Mouse (Mus musculus) kidney, embryonic 16.5 days (tissue): ENCODE measurements around the gene Ralgds. TPM values are rescaled to one million over a fixed set of nuclear protein-coding genes. Genes with fewer than 3 reads are reported as not detected.
"Not testable (repeated sequence)": the region's sequence is repeated elsewhere in the genome, so short reads cannot be mapped to it uniquely, and the experiment has no call there.

Source experiments
- ATAC-seq: fragments of 200-750 bp; cut with Nextera tagmentation; 2 replicates; pipeline ENCODE4 v1.8.0; 2017; ENCODE audit warnings: moderate TSS enrichment; ENCODE audit not compliant: low FRiP score, low TSS enrichment
- H3K27ac ChIP-seq: fragments of 300-500 bp; sonication (generic); 2 replicates; pipeline ENCODE4 v1.5.1; 2014; ENCODE audit warnings: low read length
- H3K27me3 ChIP-seq: fragments of 300-500 bp; sonication (generic); 2 replicates; pipeline ENCODE4 v1.6.1; 2014; ENCODE audit warnings: low read length, control low read depth, mixed read lengths; ENCODE audit not compliant: insufficient read depth
- H3K36me3 ChIP-seq: fragments of 300-500 bp; sonication (generic); 2 replicates; pipeline ENCODE4 v1.6.1; 2014; ENCODE audit warnings: low read length, control low read depth, mixed read lengths; ENCODE audit not compliant: insufficient read depth
- H3K4me1 ChIP-seq: fragments of 300-500 bp; sonication (generic); 2 replicates; pipeline ENCODE4 v1.6.1; 2014; ENCODE audit warnings: low read length, control low read depth, mixed read lengths; ENCODE audit not compliant: insufficient read depth
- H3K4me2 ChIP-seq: fragments of 300-500 bp; sonication (generic); replicated peaks from 2 replicates; pipeline ENCODE4 v1.6.1; 2014; ENCODE audit warnings: low read depth, low read length
- H3K4me3 ChIP-seq: fragments of 300-500 bp; sonication (generic); 2 replicates; pipeline ENCODE4 v1.5.1; 2014; ENCODE audit warnings: mild to moderate bottlenecking, low read length
- H3K9ac ChIP-seq: fragments of 300-500 bp; sonication (generic); replicated peaks from 2 replicates; pipeline ENCODE4 v1.6.1; 2014; ENCODE audit warnings: low read length
- H3K9me3 ChIP-seq: fragments of 300-500 bp; sonication (generic); 2 replicates; pipeline ENCODE4 v1.6.1; 2016; ENCODE audit warnings: low read length, control low read depth
- WGBS: fragments of 180-500 bp; shearing (Covaris S2); extraction: QIAGEN DNeasy Blood & Tissue Kit; methylation state at CpG from one replicate; pipeline ENCODE4 v1.1.7; 2014; 5-methylcytosine and 5-hydroxymethylcytosine counted together
- polyA plus RNA-seq: library from polyadenylated mRNA; unstranded; fragments of >200 nt; fragmentation: Nextera tagmentation; extraction: Ambion mirVana; gene quantifications from 2 replicates; pipeline ENCODE4 v1.2.1, GENCODE M21; 2015

The Ralgds gene
- polyA plus RNA-seq, 1 experiment from 2014 or later: 28.7 TPM

GRCm38 (mm10) chr2:28502987-28503386 is 9.9 kb upstream of the Ralgds start:
- H3K9me3 ChIP-seq: no peaks in the 10 kb centered on the region
- no peaks in the 10 kb centered on the region for H3K4me1 ChIP-seq
- H3K4me3 ChIP-seq: no peak overlapping the region
- H3K27ac ChIP-seq: no peak overlapping the region
- H3K36me3 ChIP-seq: no peaks in the 10 kb centered on the region
- H3K9ac ChIP-seq: no peak overlapping the region
- ATAC-seq: no peak
- no peaks in the 10 kb centered on the region for H3K27me3 ChIP-seq
- 78% methylated on average over 10 of the region's 10 CpGs for WGBS
- H3K4me2 ChIP-seq: no peak overlapping the region

DNA sequence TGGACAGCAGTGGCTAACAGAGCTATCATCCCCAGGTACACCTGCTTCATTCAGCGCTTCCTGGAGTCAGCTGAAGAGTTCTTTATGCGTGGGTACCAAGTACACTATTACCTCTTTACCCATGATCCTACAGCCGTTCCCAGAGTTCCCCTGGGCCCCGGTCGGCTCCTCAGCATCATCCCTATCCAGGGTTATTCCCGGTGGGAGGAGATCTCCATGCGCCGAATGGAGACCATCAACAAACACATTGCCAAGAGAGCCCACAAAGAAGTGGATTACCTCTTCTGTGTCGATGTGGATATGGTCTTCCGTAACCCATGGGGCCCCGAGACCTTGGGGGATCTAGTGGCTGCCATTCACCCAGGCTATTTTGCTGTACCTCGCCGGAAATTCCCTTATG is 8.2 kb upstream of the Ralgds start:
- no peak overlapping the region for H3K4me3 ChIP-seq
- no peak for ATAC-seq
- WGBS: 89% methylated on average over 13 of the region's 13 CpGs
- no peaks in the 10 kb centered on the region for H3K4me1 ChIP-seq
- no peaks in the 10 kb centered on the region for H3K27me3 ChIP-seq
- no peaks in the 10 kb centered on the region for H3K9me3 ChIP-seq
- H3K27ac ChIP-seq: no peak overlapping the region
- H3K4me2 ChIP-seq: no peak overlapping the region
- H3K36me3 ChIP-seq: no peaks in the 10 kb centered on the region
- no peak overlapping the region for H3K9ac ChIP-seq

DNA sequence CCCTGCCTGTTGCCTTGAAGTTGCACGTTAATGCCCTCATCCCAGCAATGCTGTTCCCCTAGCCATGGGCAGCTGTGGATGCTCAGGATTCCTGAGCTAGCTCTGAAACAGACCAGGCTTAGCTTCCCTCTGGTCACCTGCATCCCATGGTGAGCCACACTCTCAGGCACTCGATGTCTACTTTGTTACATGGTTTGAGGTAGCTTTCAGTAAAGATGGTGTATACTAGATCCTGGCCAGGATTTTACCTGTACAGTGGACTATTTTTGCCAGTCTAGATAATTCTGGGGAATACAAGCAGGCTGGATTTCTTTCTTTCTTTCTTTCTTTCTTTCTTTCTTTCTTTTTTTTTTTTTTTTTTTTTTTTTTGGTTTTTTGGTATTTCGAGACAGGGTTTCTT is 7.1 kb upstream of the Ralgds start, which contains the start of gene Gm10134:
Gene Gm10134 (plus strand): TSS at position 301 of the 400 bp plus-strand sequence.
- ATAC-seq: no peak
- Histone ChIP-seq H3K27me3 (no peaks in the 10 kb centered on the region), H3K36me3 (no peaks in the 10 kb centered on the region), H3K4me3 (no peak within 1 kb of the TSS), H3K4me1 (no peaks in the 10 kb centered on the region), H3K27ac (no peak within 1 kb of the TSS), H3K9ac (no peak within 1 kb of the TSS), H3K9me3 (no peaks in the 10 kb centered on the region), H3K4me2 (no peak within 1 kb of the TSS)
- 78% methylated on average over 3 of the region's 3 CpGs for WGBS

DNA sequence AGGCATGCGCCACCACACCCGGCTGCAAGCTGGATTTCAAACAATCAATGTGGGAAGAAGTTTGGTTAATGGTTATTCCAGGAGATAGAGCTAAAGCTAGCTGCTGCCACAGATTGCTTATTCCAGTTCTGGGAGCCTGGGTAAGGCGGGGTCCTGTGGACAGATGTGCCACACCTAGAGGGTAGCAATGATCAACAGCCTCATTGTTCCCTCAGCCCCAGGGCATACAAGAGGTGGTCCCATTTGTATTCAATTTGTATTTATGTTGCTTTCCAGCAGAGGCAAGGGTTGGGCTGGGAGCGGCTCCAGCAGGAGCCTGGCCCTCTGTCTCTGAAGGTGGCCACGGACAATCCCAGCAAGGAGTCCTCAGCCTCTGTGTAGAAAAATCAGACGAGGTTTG is 6.6 kb upstream of the Ralgds start:
- WGBS: 83% methylated on average over 6 of the region's 6 CpGs
- no peak overlapping the region for H3K9ac ChIP-seq
- H3K4me3 ChIP-seq: no peak overlapping the region
- H3K27me3 ChIP-seq: no peaks in the 10 kb centered on the region
- no peaks in the 10 kb centered on the region for H3K36me3 ChIP-seq
- ATAC-seq: no peak
- H3K27ac ChIP-seq: no peak overlapping the region
- H3K4me2 ChIP-seq: no peak overlapping the region
- H3K4me1 ChIP-seq: no peaks in the 10 kb centered on the region
- no peaks in the 10 kb centered on the region for H3K9me3 ChIP-seq

- ATAC-seq, H3K4me2 ChIP-seq, H3K27me3 ChIP-seq, H3K36me3 ChIP-seq, H3K9ac ChIP-seq, H3K27ac ChIP-seq, H3K9me3 ChIP-seq, H3K4me3 ChIP-seq: not testable (repeated sequence)
- H3K4me1 ChIP-seq: peaks cover 17% of the 10 kb centered on the region
- WGBS: 52% methylated on average over 5 of the region's 5 CpGs
Observed at GRCm38 (mm10) chr2:28511600-28511999, 1.3 kb upstream of the Ralgds start.

GRCm38 (mm10) chr2:28513431-28514370 is 776 bp downstream of the Ralgds start:
- Histone ChIP-seq H3K27ac (peak overlapping the region; percentile 72), H3K36me3 (no peaks in the 10 kb centered on the region), H3K9me3 (no peaks in the 10 kb centered on the region), H3K4me2 (peak overlapping the region; percentile 96), H3K4me3 (peak overlapping the region; percentile 71), H3K9ac (peak overlapping the region; percentile 94), H3K4me1 (peaks cover 19% of the 10 kb centered on the region), H3K27me3 (no peaks in the 10 kb centered on the region)
- WGBS: 3% methylated on average over 47 of the region's 47 CpGs
- ATAC-seq: peak; percentile 46

DNA sequence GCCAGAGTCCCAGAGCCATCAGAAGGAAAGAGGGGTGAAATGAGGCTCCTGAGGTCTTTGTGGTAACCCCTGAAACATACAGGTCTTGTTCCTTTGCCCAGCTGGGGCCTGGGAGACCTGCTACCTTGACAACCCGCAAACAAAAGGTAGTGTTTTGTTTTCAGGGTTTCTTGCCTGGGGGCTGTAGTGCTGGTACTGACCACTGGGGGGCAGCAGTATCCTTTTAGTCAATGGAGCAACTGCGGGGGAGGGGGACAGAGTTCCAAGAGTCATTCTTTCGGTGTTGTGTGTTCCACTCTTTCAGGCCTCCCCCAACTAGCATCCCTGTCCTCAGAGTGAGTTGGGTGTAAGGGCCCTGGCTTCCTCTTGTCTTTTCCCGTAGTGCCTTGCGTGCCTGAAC is 1.6 kb downstream of the Ralgds start:
- H3K9ac ChIP-seq: peak overlapping the region; percentile 94
- no peak for ATAC-seq
- WGBS: 13% methylated on average over 5 of the region's 5 CpGs
- H3K27ac ChIP-seq: no peak overlapping the region
- H3K27me3 ChIP-seq: no peaks in the 10 kb centered on the region
- H3K4me3 ChIP-seq: peak overlapping the region; percentile 71
- no peaks in the 10 kb centered on the region for H3K9me3 ChIP-seq
- peak overlapping the region; percentile 96 for H3K4me2 ChIP-seq
- no peaks in the 10 kb centered on the region for H3K36me3 ChIP-seq
- H3K4me1 ChIP-seq: peaks cover 19% of the 10 kb centered on the region

DNA sequence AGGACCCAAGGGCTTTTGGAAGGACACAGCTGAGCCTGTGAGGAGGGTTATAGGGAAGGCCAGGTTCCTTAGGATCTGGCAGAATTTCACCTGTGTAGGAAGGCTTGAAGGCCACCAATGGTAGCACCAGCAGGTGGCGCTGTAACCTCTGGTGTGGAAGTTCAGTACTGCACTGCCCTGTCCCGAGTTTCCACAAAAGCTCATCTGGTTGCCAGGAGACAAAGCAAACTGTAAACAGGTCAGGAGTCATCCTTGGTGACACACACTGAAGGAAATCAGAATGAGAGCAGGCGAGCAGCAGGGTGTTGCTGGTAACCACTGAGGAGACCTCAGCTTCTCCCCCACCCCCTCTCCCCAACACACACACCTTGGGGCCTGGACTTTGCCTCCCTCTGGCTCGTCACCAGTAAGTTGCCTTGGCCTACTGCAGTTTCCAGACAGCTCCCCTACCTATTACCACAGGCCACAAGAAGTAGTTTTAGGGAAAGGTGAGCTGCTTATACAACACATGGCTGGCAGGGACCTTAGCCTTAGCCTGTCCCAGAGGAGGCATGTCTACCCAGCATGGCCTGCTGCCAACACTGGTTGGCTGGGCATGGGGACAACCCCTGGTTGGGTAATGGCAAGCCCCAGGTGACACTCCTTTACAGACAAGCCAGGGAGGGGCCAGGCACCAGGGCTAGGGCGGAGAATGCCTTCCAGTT is 4.4 kb downstream of the Ralgds start:
- no peak for ATAC-seq
- no peaks in the 10 kb centered on the region for H3K36me3 ChIP-seq
- H3K27me3 ChIP-seq: no peaks in the 10 kb centered on the region
- no peaks in the 10 kb centered on the region for H3K9me3 ChIP-seq
- H3K4me3 ChIP-seq: no peak overlapping the region
- no peak overlapping the region for H3K9ac ChIP-seq
- H3K4me1 ChIP-seq: peaks cover 19% of the 10 kb centered on the region
- 40% methylated on average over 5 of the region's 5 CpGs for WGBS
- no peak overlapping the region for H3K4me2 ChIP-seq
- H3K27ac ChIP-seq: no peak overlapping the region

GRCm38 (mm10) chr2:28518231-28518630 is 5.3 kb downstream of the Ralgds start:
- H3K4me1 ChIP-seq: peaks cover 19% of the 10 kb centered on the region
- H3K4me2 ChIP-seq: no peak overlapping the region
- no peaks in the 10 kb centered on the region for H3K27me3 ChIP-seq

DNA sequence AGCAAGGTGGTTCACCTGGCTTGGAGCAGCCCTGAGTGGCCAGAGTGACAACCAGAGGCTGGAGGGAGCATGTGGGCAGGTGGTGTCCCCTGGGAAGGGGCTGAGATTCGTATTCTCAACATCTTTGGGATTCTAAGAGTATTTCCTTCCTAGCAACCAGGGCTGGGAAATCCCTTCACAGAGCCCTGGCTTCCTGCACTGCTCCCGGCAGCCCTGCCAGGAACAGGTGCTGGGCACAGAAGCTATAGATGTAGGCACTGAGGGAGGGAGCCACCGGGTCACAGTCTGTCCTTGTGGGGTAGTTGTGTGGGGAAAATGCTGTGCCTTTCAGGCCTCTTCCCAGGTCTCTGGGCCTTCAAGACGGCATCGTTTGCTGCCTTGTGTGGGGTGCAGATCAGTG is 7.7 kb downstream of the Ralgds start:
- Histone ChIP-seq H3K27me3 (no peaks in the 10 kb centered on the region), H3K4me1 (peaks cover 25% of the 10 kb centered on the region), H3K27ac (no peak overlapping the region), H3K36me3 (no peaks in the 10 kb centered on the region), H3K4me3 (no peak overlapping the region), H3K4me2 (no peak overlapping the region), H3K9me3 (no peaks in the 10 kb centered on the region), H3K9ac (no peak overlapping the region)
- WGBS: 81% methylated on average over 5 of the region's 5 CpGs
- no peak for ATAC-seq

More at GRCm38 (mm10) chr2:28518231-28518630, 5.3 kb downstream of the Ralgds start:
- Histone ChIP-seq H3K9me3 (no peaks in the 10 kb centered on the region), H3K4me3 (no peak overlapping the region), H3K9ac (no peak overlapping the region), H3K27ac (no peak overlapping the region), H3K36me3 (no peaks in the 10 kb centered on the region)
- ATAC-seq: no peak
- WGBS: 59% methylated on average over 2 of the region's 2 CpGs
